Mouse (Mus musculus) C2C12 (cell line): Measurements from ENCODE around the gene Prkg1.

ENCODE experiments used
- MYOD1 ChIP-seq: IDR thresholded peaks from one replicate; pipeline ENCODE4 v1.6.1; 2011; ENCODE audit warnings: low read depth; ENCODE audit not compliant: control insufficient read depth, insufficient read length
- MYOG ChIP-seq: IDR thresholded peaks from one replicate; pipeline ENCODE4 v1.6.1; 2011; ENCODE audit not compliant: control insufficient read depth, insufficient read length; ENCODE audit errors: extremely low read depth

- no peak for TF ChIP-seq MYOD1
- TF ChIP-seq MYOG = no peak
These were observed 1200.3 kb downstream of the Prkg1 start for GRCm38 (mm10) chr19:30564516-30564915.
